Mouse (Mus musculus): ENCODE measurements around the gene Mustn1.

GRCm38 (mm10) chr14:30879794-30880193, 794 bp downstream of the Mustn1 start:
- no peak for TF ChIP-seq CTCF (IDR thresholded peaks at IDR 0.05; ENCODE audit: low read depth)
- TF ChIP-seq EP300 (IDR thresholded peaks at IDR 0.05; ENCODE audit: low read depth): no peak
